Mouse (Mus musculus) cerebellum, adult 9-10 months (tissue): ENCODE data around the gene Oasl1.
"Not testable (repeated sequence)": the region's sequence is repeated elsewhere in the genome, so short reads cannot be mapped to it uniquely, and the experiment has no call there.

ENCODE experiments used
- DNase-seq: peaks from one replicate; pipeline ENCODE4 v3.0.0; 2022

Gene Oasl1

GRCm38 (mm10) chr5:114922998-114923473 lies at the start of gene Oasl1:
Gene Oasl1, plus strand, starts transcription at chr5:114923240.
- DNase-seq: no peak

GRCm38 (mm10) chr5:114875858-114876257 lies 47.2 kb upstream of the Oasl1 start:
- DNase-seq: no peak

GRCm38 (mm10) chr5:114876331-114876730 lies 46.7 kb upstream of the Oasl1 start:
- DNase-seq: no peak

- DNase-seq: no peak
Measured at GRCm38 (mm10) chr5:114877487-114877886, 45.6 kb upstream of the Oasl1 start.

- no peak for DNase-seq
Measured at GRCm38 (mm10) chr5:114879399-114879798, 43.6 kb upstream of the Oasl1 start.

GRCm38 (mm10) chr5:114882319-114882718 lies 40.7 kb upstream of the Oasl1 start:
- not testable (repeated sequence) for DNase-seq

GRCm38 (mm10) chr5:114883022-114883421 lies 40.0 kb upstream of the Oasl1 start:
- no peak for DNase-seq

- DNase-seq: no peak
Measured at GRCm38 (mm10) chr5:114886801-114887200, 36.2 kb upstream of the Oasl1 start.

GRCm38 (mm10) chr5:114888995-114889394 lies 34.0 kb upstream of the Oasl1 start:
- DNase-seq: no peak

- no peak for DNase-seq
Measured at GRCm38 (mm10) chr5:114895542-114895941, 27.5 kb upstream of the Oasl1 start.

- no peak for DNase-seq
Measured at GRCm38 (mm10) chr5:114896688-114897373, 26.2 kb upstream of the Oasl1 start, which contains the start of gene Oasl2. Gene Oasl2, plus strand, starts transcription at chr5:114896936.

GRCm38 (mm10) chr5:114897374-114897793 lies 25.7 kb upstream of the Oasl1 start:
- no peak for DNase-seq

- no peak for DNase-seq
Measured at GRCm38 (mm10) chr5:114898857-114899256, 24.2 kb upstream of the Oasl1 start.

- DNase-seq: no peak
Measured at GRCm38 (mm10) chr5:114902413-114902812, 20.6 kb upstream of the Oasl1 start.

GRCm38 (mm10) chr5:114908598-114909305 lies 14.3 kb upstream of the Oasl1 start:
- DNase-seq: no peak

- no peak for DNase-seq
Measured at GRCm38 (mm10) chr5:114913686-114914085, 9.4 kb upstream of the Oasl1 start.

- no peak for DNase-seq
Measured at GRCm38 (mm10) chr5:114914855-114915254, 8.2 kb upstream of the Oasl1 start.

- no peak for DNase-seq
Measured at GRCm38 (mm10) chr5:114915854-114916253, 7.2 kb upstream of the Oasl1 start.

GRCm38 (mm10) chr5:114916777-114917176 lies 6.3 kb upstream of the Oasl1 start:
- DNase-seq: no peak

- DNase-seq: not testable (repeated sequence)
Measured at GRCm38 (mm10) chr5:114917357-114917756, 5.7 kb upstream of the Oasl1 start.

GRCm38 (mm10) chr5:114921551-114922365 lies 1.3 kb upstream of the Oasl1 start:
- no peak for DNase-seq

GRCm38 (mm10) chr5:114922366-114922731 lies 691 bp upstream of the Oasl1 start:
- DNase-seq: no peak

- no peak for DNase-seq
Measured at GRCm38 (mm10) chr5:114926153-114926684, 3.2 kb downstream of the Oasl1 start.
